Mouse (Mus musculus): ENCODE measurements around the gene Thy1. TPM values are rescaled to one million over a fixed set of nuclear protein-coding genes. Genes with fewer than 3 reads are reported as not detected.

Thy1 gene
- total and polyA plus RNA-seq, 3 experiments: 25.0 to 49.6 (median 46.9) TPM

DNA sequence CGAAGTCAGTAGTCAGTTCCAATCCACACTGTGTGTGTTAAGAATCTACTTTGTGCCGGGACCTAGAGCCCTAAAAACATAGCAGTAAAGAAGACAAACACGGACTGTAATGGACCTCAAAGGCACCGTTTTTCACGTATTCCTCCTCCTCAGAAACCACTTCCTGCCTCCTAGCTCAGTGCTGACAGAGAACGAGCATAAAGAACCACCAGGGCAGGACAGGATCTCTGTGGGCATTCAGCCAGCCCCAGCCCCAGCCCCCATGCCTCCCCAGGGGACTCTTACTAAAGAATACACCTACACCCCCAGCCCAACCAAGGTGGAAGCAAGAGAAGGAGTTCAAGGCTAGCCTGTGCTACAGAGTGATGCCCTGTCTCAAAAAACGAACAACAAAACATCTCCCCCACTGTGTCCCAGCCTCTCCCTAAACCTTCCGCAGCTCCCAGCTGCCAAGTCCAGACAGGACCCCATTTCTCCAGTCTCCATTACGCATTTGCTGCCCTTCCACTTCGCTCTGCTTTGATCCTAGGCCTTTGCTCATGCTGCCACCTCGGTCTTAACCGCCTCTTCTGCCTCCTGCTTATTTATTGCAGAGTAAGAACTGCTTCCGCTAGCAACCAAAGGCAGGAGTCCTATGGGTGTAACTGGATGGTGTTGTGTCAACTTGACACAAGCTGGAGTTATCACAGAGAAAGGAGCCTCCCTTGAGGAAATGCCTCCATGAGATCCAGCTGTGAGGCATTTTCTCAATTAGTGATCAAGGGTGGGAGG lies 9.0 kb upstream of the Thy1 start:
- DNase-seq: no peak

DNA sequence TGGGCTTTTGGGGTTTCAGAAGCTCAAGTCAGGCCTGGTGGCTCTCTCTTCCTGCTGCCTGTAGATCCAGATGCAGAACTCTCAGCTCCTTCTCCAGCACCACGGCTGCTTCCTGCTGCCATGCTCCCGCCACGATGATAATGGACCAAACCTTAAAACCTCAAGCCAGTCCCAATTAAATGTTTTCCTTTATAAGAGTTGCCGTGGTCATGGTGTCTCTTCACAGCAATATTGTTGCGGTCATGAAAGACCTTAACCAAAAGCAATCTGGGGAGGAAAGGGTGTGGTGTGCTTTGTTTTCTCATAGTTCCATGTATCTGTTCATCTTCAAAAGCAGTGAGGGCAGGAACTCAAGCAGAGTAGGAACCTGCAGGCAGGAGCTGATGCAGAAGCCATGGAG lies 6.1 kb upstream of the Thy1 start:
- no peak for DNase-seq

DNA sequence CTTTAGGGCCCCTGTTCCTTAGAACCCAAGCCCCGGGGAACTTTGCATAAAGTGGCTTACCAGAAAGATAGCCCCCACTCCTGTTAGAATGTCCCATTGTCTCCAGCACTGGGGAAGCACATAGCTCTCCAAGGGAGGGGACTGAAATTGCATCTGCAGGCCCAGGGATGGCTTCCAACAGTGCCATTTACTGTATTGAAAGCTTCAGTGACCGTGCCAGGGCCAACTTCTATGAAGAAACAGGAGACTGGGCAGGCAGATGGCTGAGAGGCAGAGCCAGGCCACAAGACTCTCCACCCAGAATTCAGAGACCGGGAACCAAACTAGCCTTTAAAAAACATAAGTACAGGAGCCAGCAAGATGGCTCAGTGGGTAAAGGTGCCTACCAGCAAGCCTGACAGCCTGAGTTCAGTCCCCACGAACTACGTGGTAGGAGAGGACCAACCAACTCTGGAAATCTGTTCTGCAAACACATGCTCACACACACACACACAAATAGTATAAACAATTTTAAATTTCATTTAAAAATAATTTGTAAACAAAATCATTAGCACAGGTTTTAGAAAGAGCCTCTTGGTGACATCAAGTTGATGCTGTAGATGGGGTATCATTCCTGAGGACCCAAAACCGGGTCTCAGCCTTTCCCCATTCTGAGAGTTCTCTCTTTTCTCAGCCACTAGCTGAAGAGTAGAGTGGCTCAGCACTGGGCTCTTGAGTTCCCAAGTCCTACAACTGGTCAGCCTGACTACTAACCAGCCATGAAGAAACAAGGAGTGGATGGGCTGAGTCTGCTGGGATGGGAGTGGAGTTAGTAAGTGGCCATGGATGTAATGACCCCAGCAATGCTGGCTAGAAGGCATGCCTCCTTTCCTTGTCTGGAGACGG lies 1.4 kb upstream of the Thy1 start:
- peak; percentile 7 for DNase-seq

DNA sequence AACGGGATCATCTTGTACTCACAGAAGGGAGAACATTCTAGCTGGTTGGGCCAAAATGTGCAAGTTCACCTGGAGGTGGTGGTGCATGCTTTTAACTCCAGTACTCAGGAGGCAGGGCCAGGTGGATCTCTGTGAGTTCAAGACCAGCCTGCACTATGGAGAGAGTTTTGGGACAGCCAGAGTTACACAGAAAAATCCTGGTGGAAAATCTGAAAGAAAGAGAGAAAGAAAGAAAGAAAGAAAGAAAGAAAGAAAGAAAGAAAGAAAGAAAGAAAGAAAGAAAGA lies 846 bp upstream of the Thy1 start:
- DNase-seq: no peak

DNA sequence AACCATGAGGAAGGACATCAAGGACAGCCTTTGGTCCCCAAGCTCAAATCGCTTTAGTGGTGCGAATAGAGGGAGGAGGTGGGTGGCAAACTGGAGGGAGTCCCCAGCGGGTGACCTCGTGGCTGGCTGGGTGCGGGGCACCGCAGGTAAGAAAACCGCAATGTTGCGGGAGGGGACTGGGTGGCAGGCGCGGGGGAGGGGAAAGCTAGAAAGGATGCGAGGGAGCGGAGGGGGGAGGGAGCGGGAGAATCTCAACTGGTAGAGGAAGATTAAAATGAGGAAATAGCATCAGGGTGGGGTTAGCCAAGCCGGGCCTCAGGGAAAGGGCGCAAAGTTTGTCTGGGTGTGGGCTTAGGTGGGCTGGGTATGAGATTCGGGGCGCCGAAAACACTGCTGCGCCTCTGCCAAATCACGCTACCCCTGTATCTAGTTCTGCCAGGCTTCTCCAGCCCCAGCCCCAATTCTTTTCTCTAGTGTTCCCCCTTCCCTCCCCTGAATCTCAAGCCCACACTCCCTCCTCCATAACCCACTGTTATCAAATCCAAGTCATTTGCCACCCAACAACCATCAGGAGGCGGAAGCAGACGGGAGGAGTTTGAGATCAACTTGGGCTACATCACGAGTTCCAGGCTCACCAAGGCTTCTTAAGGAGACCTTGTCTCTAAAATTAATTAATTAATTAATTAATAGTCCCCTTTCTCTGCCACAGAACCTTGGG lies 683 bp downstream of the Thy1 start:
- no peak for DNase-seq

DNA sequence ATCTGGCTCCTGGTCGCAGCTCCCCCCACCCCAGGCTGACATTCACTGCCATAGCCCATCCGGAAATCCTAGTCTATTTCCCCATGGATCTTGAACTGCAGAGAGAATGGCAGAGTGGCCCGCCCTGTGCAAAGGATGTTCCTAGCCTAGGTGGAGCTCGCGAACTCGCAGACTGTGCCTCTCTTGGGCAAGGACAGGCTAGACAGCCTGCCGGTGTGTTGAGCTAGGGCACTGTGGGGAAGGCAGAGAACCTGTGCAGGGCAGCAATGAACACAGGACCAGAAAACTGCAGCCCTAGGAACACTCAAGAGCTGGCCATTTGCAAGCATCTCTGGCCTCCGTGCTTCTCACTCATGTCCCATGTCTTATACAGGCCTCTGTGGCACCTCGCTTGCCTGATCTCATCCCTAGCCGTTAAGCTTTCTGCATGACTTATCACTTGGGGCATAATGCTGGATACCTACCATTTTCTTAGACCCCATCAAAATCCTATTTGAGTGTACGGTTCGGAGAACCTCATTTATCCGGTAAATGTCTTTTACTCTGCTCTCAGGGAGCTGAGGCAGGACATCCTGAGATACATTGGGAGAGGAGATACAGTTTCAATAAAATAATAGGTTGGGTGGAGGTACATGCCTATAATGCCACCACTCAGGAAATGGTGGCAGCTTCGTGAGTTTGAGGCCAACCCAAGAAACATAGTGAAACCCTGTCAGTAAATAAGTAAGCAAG lies 1.4 kb downstream of the Thy1 start:
- DNase-seq: no peak

DNA sequence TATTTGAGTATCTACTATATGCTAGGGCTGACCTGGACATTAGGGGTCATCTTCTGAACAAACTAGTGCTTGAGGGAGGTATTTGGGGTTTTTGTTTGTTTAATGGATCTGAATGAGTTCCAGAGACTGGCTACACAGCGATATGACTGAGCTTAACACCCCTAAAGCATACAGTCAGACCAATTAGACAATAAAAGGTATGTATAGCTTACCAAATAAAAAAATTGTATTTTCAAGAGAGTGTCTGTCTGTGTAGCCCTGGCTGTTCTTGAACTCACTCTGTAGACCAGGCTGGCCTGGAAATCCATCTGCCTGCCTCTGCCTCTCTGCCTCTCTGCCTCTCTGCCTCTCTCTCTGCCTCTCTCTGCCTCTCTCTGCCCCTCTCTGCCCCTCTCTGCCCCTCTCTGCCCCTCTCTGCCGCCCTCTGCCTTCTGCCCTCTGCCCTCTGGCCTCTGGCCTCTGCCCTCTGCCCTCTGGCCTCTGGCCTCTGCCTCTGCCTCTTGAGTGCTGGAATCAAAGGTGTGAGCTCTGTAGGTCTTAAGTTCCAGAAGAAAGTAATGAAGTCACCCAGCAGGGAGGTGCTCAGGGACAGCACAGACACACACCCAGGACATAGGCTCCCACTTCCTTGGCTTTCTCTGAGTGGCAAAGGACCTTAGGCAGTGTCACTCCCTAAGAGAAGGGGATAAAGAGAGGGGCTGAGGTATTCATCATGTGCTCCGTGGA lies 2.1 kb downstream of the Thy1 start:
- no peak for DNase-seq

DNA sequence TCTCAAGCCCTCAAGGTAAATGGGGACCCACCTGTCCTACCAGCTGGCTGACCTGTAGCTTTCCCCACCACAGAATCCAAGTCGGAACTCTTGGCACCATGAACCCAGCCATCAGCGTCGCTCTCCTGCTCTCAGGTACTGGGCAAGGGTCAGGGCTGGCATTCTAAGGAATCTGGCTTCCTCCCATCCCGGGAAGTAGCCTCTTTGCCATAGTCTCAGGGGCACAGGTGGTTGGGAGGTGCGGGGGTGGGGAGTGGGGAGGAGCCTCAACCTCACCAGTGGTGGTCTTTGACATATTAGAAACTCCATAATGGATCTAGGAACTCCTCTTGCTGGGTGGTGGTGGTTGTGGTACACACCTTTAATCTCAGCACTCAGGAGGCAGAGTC lies 2.7 kb downstream of the Thy1 start:
- DNase-seq: no peak

DNA sequence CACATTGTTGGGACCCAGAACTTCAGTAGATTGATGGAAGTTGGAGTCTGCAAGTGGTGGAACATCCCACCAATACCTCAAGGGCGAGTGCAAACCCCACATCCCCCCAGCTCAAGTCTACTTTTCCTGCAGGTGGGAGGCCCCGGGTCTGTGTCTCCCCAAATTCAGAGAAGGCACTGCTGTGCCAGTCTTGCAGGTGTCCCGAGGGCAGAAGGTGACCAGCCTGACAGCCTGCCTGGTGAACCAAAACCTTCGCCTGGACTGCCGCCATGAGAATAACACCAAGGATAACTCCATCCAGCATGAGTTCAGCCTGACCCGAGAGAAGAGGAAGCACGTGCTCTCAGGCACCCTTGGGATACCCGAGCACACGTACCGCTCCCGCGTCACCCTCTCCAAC lies 3.2 kb downstream of the Thy1 start:
- no peak for DNase-seq

DNA sequence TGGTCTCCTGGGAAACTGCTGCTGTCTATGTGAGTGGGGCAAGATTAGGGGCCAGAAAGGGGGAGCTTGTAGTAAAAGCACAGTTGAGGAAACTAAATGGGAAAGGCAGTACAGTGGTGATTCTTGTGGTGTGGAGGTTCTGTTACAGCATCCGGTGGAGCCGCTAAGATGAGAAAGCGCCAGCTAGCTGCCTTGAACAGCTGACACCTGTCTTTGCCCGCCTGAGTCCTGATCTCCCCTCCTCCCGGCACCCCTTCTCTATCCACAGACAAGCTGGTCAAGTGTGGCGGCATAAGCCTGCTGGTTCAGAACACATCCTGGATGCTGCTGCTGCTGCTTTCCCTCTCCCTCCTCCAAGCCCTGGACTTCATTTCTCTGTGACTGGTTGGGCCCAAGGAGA lies 3.9 kb downstream of the Thy1 start:
- DNase-seq: no peak

DNA sequence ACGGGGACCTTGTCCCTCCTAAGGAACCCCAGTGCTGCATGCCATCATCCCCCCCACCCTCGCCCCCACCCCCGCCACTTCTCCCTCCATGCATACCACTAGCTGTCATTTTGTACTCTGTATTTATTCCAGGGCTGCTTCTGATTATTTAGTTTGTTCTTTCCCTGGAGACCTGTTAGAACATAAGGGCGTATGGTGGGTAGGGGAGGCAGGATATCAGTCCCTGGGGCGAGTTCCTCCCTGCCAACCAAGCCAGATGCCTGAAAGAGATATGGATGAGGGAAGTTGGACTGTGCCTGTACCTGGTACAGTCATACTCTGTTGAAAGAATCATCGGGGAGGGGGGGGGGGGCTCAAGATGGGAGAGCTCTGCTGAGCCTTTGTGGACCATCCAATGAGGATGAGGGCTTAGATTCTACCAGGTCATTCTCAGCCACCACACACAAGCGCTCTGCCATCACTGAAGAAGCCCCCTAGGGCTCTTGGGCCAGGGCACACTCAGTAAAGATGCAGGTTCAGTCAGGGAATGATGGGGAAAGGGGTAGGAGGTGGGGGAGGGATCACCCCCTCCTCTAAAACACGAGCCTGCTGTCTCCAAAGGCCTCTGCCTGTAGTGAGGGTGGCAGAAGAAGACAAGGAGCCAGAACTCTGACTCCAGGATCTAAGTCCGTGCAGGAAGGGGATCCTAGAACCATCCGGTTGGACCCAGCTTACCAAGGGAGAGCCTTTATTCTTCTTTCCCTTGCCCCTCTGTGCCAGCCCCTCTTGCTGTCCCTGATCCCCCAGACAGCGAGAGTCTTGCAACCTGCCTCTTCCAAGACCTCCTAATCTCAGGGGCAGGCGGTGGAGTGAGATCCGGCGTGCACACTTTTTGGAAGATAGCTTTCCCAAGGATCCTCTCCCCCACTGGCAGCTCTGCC lies 4.6 kb downstream of the Thy1 start:
- DNase-seq: no peak

DNA sequence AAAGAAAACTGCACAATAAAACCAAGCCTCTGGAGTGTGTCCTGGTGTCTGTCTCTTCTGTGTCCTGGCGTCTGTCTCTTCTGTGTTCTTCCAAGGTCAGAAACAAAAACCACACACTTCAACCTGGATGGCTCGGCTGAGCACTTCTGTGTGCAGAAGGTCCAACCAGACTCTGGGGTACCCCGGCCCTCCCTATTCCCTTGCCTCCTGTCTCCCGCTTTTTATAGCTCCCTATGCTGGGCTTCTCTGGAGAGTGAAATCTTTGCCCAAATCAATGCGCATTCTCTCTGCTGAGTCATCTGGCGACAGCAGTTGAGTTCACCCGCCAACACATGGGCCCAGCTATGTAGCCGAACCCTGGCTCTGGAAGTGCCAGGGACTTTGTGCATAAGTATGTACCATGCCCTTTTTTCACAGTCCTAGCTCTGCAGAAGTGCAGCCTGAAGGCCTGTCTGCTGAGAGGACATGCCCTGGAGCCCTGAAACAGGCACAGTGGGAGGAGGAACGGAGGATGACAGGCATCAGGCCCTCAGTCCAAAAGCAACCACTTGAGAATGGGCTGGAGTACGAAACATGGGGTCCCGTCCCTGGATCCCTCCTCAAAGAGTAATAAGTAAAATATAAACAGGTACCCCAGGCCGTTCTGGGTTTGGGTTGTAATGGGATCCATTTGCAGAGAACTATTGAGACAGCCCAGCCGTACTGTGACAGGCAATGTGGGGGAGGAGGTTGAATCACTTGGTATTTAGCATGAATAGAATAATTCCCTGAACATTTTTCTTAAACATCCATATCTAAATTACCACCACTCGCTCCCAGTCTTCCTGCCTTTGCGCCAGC lies 5.6 kb downstream of the Thy1 start:
- peak; percentile 9 for DNase-seq

DNA sequence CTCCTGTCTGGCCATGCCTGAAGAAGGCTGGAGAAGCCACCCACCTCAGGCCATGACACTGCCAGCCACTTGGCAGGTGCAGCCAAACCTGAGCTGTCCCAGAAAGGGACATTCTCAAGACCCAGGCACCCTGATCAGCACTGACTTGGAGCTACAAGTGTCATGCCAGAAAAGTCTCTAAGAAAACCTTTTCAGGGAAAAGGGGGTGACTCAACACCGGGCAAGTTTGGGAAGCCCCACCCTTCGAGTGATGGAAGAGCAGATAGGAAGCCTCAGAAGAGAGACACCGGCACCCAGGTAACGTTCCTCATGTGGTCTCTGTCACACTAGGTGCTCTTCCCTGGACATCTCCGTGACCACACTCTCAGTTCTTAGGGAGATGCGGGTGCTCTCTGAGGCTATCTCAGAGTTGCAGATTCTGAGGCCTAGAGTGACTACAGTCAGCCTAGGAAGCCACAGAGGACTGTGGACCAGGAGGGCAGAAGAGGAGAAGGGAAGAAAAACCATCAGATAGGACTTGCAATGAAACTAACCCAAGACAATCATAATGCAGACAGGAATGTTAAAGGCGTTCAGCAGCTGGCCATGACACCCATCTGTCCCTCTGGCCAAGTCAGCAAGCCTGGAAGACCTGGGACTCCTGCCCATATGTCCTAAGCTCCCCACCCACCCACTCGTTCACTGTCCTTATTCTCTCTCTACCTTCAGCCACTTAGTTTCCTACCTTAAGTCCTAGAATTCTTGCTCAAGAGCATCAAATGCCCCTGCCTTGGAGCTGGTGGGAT lies 6.4 kb downstream of the Thy1 start:
- DNase-seq: no peak

DNA sequence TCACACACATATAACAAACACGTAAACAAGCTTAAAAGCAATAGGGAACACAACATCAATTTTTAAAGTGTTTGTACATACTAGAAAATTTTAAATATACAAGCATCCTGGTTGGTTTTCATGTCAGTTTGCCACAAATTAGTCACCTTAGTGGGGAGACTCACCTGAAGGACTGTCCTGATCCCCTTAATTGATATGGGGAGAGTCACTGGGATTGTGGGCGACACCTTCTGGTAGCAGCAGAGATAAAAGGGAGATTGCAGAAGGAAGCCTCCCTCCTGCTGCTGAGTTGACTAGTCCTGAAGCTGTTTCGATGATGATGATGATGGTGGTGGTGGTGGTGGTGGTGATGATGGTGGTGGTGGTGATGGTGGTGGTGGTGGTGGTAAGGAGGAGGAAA lies 9.7 kb downstream of the Thy1 start:
- no peak for DNase-seq

DNA sequence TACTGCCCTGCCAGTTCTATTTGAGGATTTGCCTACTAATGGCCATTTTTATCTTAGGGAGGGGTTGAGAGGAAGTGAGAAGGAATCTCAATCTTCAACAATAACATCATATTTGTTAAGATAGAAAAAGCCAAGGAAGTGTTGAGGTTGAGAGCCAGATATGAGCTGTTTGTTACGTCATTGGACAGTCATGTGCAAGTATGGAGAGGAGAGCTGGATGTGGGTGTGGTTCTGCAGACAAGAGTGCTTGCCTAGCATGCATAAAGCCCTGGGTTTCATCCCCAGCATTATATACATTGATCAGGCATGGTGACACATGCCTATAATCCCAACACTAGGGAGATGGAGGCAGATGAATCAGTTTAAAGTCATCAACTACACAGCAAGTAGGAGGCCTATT lies 10.8 kb downstream of the Thy1 start:
- no peak for DNase-seq

DNA sequence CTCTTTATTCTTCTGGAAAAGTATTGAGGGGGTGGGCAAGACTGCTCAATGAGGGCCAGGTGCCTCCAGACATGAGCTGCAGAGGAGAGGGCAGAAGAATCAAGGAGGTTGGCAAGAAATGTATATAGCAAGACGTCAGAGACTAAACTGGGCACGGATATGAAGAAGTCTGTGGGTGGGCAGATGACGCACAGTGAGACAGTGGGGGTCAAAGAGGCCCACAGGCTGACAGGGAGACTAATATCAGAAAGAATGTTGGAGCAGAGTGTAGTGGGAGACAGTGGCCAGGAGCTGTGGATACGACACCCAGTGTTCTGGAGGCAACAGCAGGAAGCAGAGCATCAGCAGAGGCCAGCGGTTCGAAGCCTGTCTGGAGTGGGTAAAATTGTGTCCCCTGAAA lies 15.4 kb downstream of the Thy1 start:
- no peak for DNase-seq

DNA sequence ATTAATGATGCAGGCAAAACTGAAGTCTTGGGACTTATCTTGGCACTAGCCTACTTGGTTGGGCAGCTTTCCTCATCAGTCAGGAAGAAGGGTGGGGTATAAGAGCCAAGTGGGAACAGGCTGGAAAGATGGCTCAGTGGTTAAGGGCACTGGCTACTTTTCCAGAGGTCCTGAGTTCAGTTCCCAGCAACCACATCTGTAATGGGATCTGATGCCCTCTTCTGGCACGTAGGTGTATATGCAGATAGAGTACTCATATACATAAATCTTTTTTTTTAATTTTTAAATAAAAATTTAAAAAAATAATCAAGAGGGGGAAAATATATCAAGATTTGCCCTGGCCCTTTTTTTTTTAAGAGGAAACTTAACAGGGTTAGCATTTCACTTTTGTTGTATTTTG lies 22.0 kb downstream of the Thy1 start:
- no peak for DNase-seq

DNA sequence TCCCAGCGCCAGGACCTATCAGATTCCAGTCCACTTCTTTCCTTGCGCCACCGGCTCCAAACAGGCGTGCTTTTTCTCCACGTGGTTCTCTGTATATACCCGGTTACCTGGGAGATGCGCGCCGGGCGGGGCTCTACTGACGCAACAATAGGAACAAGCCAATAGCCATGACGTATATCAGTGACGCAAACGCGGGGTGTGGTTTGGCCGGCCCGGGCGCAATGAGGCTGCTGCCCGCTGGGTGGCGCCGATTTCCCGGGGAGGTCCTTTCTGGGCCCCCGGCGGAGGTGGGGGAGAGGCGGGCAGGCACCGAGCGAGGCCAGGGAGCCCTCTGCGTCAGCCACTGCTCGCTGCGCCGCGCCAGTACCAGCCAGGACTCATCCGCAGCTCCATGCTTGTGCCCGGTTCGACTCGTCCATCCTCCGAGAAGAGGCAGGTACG lies 23.6 kb downstream of the Thy1 start, which contains the start of gene Usp2:
Gene Usp2, plus strand, starts transcription at position 237 of the 441 bp plus-strand sequence.
- peak; percentile 100 for DNase-seq
